Mouse (Mus musculus): ENCODE results near the gene Tada2a. TPM values are rescaled to one million over a fixed set of nuclear protein-coding genes. Genes with fewer than 3 reads are reported as not detected.

Tada2a gene
- polyA plus RNA-seq, 1 experiment from 2014 or later, result 38.8 TPM

DNA sequence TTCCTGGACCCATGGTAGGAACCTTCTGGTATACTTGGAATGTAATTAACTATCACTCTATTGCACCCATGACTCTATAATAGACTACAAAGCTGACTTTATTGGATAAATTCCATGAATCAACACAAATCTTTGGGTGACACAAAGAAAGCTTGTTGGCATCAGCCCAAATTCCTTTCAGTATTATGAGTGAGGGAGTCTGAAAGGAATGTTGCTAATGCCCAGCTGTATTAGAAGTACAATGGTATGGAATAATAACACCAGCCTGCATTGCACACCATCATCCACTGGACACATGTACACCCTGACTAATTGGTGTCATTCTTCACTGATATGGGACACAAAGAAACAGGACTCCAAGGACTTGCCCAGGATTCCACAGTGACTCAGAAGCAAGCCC, 28.2 kb downstream of the Tada2a start:
- Histone ChIP-seq H3K27ac (no peak overlapping the region), H3K9ac (no peak overlapping the region), H3K4me2 (no peak overlapping the region), H3K36me3 (ENCODE audit: poor library complexity, severe bottlenecking) (peaks cover 71% of the 10 kb centered on the region), H3K4me3 (no peak overlapping the region), H3K27me3 (no peaks in the 10 kb centered on the region), H3K9me3 (replicated peaks) (no peaks in the 10 kb centered on the region), H3K4me1 (peaks cover 13% of the 10 kb centered on the region)
- no peak for ATAC-seq

DNA sequence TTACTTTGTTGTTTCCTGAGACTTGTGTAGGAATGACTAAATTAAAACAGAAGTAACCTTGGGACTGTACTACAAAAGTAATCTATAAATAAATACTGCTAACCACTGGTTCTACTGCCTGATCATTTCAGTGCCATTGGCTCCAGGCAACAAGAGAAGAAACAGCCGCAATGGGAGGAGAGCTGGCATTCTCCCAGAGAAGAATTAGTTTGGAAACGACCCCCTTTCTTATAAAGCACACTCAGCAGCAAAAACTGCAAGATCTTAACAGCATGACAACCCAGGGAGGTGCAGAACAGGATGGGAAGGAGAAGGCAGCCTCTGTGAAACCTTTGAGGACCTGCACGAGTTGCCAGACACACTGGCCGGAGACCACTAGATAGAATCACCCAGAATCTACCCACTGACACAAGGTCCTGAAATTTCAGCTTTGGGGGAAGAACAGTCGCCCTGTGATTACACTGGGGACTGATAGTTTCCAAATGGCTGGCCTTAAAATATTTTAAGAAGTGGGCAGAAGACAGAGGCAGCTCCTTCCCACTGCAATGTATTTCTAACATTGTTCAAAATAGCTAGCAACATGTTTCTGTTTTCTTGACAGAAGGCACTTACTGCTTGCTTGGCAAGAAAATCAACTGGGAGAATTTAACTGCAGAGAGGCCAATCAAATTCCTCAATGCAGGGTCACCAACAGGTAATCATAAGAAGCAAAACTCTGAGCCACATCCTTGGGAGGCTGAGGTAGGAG, 32.0 kb downstream of the Tada2a start:
- Histone ChIP-seq H3K9ac (no peak overlapping the region), H3K4me1 (peaks cover 13% of the 10 kb centered on the region), H3K27ac (no peak overlapping the region), H3K4me3 (no peak overlapping the region), H3K36me3 (ENCODE audit: poor library complexity, severe bottlenecking) (peaks cover 57% of the 10 kb centered on the region), H3K9me3 (replicated peaks) (no peaks in the 10 kb centered on the region), H3K27me3 (no peaks in the 10 kb centered on the region), H3K4me2 (no peak overlapping the region)
- no peak for ATAC-seq
- WGBS, result 74% methylated on average over 5 of the region's 5 CpGs

DNA sequence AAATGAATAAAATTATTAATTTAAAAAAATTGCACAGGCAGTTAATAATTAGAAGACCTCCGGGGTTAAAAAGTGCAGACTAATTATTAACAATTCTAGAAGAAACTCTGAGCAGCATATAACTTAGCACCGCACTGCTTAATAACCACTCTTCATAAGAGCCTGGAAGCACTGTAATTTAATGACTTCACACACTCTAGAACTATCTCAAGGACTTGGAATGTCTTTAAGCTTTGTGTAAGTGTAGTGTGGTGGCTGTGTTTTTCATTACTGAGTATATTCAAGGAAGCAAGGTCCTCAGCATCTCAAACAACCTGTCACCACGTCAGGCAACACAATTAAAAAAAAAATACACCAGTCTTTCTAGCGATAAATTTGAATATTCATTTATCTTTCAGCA, 34.3 kb downstream of the Tada2a start:
- Histone ChIP-seq H3K4me3 (no peak overlapping the region), H3K27ac (no peak overlapping the region), H3K36me3 (ENCODE audit: poor library complexity, severe bottlenecking) (peaks cover 53% of the 10 kb centered on the region), H3K4me2 (no peak overlapping the region), H3K9ac (no peak overlapping the region), H3K9me3 (replicated peaks) (no peaks in the 10 kb centered on the region), H3K4me1 (peaks cover 3% of the 10 kb centered on the region; the same call in 1 of the 2 replicates), H3K27me3 (no peaks in the 10 kb centered on the region)
- ATAC-seq, result no peak
- WGBS, result 77% methylated on average over 4 of the region's 4 CpGs

DNA sequence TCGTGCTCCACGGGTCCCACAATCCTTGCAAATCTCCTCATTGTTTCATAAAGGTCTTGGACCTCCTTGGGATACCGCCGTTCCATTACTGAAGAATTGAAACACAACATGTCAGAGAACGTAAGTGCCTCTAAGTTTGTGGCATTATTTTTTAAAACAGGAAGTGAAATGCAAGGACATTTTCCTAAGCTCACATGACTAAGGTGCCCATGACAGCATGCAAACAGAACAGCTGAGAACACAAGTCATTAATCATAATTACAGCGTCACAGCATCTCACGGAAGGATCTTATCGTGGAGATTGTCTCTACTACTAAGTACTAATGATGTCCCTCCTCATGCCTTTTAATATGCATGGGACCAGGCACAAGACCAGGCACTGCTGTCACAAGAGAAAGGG, 38.8 kb downstream of the Tada2a start:
- Histone ChIP-seq H3K27me3 (no peaks in the 10 kb centered on the region), H3K4me1 (no peaks in the 10 kb centered on the region), H3K36me3 (ENCODE audit: poor library complexity, severe bottlenecking) (peaks cover 62% of the 10 kb centered on the region), H3K27ac (no peak overlapping the region), H3K4me2 (no peak overlapping the region), H3K4me3 (no peak overlapping the region), H3K9me3 (replicated peaks) (no peaks in the 10 kb centered on the region), H3K9ac (no peak overlapping the region)
- ATAC-seq, result no peak
- WGBS, result 89% methylated on average over 8 of the region's 8 CpGs

DNA sequence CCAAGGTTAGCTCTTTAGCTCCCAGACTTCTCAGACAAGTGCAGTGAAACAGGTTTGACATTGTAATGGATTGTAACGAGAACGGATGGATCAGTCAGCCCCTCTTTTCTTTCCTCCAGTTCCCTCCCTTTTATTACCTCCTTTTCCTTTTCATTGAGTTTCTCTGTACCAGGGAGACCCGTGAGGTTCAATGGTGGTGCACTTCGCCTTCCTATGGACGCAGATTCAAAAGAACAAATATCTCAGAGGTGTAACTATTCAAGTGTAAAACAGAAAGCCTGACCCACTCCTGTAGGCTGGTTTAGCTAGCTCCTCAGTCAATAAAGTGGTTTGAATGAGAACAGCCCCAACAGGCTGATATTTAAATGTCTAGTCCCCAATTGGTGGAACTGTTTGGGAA, 47.5 kb downstream of the Tada2a start:
- no peak overlapping the region for H3K9ac ChIP-seq
- no peak overlapping the region for H3K4me2 ChIP-seq
- no peak for ATAC-seq
- H3K27me3 ChIP-seq, result no peaks in the 10 kb centered on the region
- no peaks in the 10 kb centered on the region for H3K9me3 ChIP-seq (replicated peaks)
- H3K36me3 ChIP-seq (ENCODE audit: poor library complexity, severe bottlenecking), result peaks cover 55% of the 10 kb centered on the region
- 81% methylated on average over 5 of the region's 5 CpGs for WGBS
- H3K4me1 ChIP-seq, result 0 out of 2 replicates have a peak, but pooled peaks cover 4% of the 10 kb centered on the region
- no peak overlapping the region for H3K27ac ChIP-seq
- no peak overlapping the region for H3K4me3 ChIP-seq

DNA sequence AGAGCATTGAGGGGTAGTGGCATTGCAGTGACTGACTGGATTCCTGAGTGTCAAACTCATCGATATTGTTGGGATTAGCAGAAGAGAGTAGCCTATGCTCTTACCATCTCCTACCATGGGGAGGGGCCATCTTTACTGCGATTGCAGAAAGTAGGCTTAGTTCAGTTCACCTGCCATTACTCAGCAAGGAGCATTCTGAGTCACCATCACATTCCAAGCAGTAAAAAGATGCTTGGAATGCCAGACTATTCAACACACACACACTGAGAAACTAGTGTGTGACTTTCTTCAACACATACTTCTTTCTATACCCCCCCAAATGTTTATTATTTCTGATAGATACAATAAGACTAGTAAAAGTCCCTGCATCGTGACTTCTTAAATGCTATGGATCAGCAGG, 49.1 kb downstream of the Tada2a start:
- 93% methylated on average over 3 of the region's 3 CpGs for WGBS
- Histone ChIP-seq H3K4me3 (no peak overlapping the region), H3K4me2 (no peak overlapping the region), H3K27ac (no peak overlapping the region), H3K4me1 (0 out of 2 replicates have a peak, but pooled peaks cover 4% of the 10 kb centered on the region), H3K9me3 (replicated peaks) (no peaks in the 10 kb centered on the region), H3K9ac (no peak overlapping the region), H3K36me3 (ENCODE audit: poor library complexity, severe bottlenecking) (peaks cover 48% of the 10 kb centered on the region), H3K27me3 (no peaks in the 10 kb centered on the region)
- ATAC-seq, result no peak

DNA sequence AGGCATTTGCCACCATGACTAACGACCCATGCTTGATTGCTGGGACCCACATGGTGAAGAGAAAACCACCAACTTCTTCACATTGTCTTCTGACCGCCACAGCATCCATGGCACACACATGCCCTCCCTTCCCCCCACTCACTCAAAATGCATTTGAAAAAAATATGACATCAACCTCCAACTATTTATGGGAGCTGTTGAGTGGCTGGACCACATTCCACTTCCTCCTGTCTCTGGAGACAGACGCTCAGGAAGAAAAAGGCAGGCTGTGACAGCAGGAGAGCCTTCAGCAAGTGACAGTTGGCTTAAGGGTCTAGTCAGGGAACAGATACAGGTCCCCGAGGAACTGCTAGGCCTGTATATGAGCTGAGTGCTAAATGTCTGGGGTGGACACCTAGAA, 49.5 kb downstream of the Tada2a start:
- no peak for ATAC-seq
- Histone ChIP-seq H3K4me1 (0 out of 2 replicates have a peak, but pooled peaks cover 4% of the 10 kb centered on the region), H3K9me3 (replicated peaks) (no peaks in the 10 kb centered on the region), H3K36me3 (ENCODE audit: poor library complexity, severe bottlenecking) (peaks cover 48% of the 10 kb centered on the region), H3K9ac (no peak overlapping the region), H3K4me2 (no peak overlapping the region), H3K4me3 (no peak overlapping the region), H3K27me3 (no peaks in the 10 kb centered on the region), H3K27ac (no peak overlapping the region)
- WGBS, result 86% methylated on average over 4 of the region's 4 CpGs

DNA sequence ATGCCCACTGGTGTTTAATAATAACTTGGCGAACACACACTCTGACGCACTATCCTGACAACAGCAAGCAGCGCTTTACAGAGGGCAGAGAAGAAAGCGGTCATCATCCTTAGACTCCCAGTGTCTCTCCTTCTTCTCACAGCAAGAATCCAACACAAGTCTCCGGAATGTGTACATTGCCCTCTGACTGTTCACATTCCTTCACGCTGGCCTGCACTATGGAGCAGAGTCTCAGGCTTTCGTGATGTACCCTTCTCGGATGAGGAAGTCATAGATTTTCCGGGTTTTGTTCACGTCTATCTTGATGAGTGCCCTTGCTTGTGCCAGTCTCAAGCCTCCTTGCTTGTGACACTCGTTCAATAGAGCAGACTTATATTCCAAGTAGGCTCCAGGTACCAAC, 50.0 kb downstream of the Tada2a start:
- 91% methylated on average over 11 of the region's 11 CpGs for WGBS
- Histone ChIP-seq H3K27me3 (no peaks in the 10 kb centered on the region), H3K4me1 (0 out of 2 replicates have a peak, but pooled peaks cover 4% of the 10 kb centered on the region), H3K36me3 (ENCODE audit: poor library complexity, severe bottlenecking) (peaks cover 48% of the 10 kb centered on the region), H3K4me2 (no peak overlapping the region), H3K4me3 (no peak overlapping the region), H3K9me3 (replicated peaks) (no peaks in the 10 kb centered on the region), H3K9ac (no peak overlapping the region), H3K27ac (no peak overlapping the region)
- no peak for ATAC-seq

DNA sequence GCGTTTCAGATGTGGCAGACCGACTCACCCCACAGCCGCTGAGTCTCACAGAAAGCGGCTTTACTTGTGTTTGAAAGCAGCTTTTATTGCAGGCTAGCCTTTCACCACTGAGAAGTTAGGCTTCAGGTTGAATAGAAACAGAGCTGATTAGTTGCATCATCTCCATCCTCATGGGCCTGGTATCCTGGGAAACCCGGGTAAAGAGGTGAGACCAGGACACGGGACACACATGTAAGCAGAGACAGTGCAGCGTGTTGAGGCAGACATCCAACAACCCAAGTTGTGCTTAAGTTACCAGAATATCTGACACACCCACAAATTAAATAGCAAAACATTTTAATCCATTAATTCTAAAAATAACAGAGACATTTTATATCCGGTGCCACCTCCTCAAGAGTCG, 50.8 kb downstream of the Tada2a start:
- H3K4me2 ChIP-seq, result no peak overlapping the region
- H3K27ac ChIP-seq, result 0 out of 2 replicates have a peak overlapping the region, but pooled peaks have one; percentile 3
- no peaks in the 10 kb centered on the region for H3K27me3 ChIP-seq
- WGBS, result 81% methylated on average over 9 of the region's 9 CpGs
- no peak overlapping the region for H3K9ac ChIP-seq
- peaks cover 48% of the 10 kb centered on the region for H3K36me3 ChIP-seq (ENCODE audit: poor library complexity, severe bottlenecking)
- H3K4me1 ChIP-seq, result 0 out of 2 replicates have a peak, but pooled peaks cover 4% of the 10 kb centered on the region
- ATAC-seq, result no peak
- H3K4me3 ChIP-seq, result no peak overlapping the region
- H3K9me3 ChIP-seq (replicated peaks), result no peaks in the 10 kb centered on the region

DNA sequence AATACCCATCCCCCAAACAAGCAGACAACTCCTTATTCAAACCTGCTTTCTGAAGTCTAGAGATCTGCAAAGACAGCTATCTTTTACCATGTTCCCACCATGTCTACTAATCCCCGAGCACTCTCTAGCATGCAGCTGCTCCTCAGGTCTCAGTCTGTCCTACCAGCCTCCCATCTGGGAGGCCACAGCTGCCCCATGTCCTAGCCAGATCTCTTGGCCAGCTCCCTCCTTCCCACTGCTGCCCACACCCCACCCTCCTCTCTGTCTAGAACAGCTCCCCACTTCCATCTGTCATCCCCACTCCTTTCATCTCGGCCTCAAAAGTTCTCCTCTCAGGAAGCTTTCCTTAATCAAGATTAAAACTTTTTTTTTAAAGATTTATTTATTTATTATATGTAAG, 52.4 kb downstream of the Tada2a start:
- Histone ChIP-seq H3K27me3 (no peaks in the 10 kb centered on the region), H3K4me3 (no peak overlapping the region), H3K27ac (no peak overlapping the region), H3K4me2 (no peak overlapping the region), H3K9me3 (replicated peaks) (no peaks in the 10 kb centered on the region), H3K9ac (no peak overlapping the region), H3K36me3 (ENCODE audit: poor library complexity, severe bottlenecking) (peaks cover 36% of the 10 kb centered on the region), H3K4me1 (0 out of 2 replicates have a peak, but pooled peaks cover 11% of the 10 kb centered on the region)
- WGBS, result 84% methylated on average over 2 of the region's 2 CpGs
- no peak for ATAC-seq

DNA sequence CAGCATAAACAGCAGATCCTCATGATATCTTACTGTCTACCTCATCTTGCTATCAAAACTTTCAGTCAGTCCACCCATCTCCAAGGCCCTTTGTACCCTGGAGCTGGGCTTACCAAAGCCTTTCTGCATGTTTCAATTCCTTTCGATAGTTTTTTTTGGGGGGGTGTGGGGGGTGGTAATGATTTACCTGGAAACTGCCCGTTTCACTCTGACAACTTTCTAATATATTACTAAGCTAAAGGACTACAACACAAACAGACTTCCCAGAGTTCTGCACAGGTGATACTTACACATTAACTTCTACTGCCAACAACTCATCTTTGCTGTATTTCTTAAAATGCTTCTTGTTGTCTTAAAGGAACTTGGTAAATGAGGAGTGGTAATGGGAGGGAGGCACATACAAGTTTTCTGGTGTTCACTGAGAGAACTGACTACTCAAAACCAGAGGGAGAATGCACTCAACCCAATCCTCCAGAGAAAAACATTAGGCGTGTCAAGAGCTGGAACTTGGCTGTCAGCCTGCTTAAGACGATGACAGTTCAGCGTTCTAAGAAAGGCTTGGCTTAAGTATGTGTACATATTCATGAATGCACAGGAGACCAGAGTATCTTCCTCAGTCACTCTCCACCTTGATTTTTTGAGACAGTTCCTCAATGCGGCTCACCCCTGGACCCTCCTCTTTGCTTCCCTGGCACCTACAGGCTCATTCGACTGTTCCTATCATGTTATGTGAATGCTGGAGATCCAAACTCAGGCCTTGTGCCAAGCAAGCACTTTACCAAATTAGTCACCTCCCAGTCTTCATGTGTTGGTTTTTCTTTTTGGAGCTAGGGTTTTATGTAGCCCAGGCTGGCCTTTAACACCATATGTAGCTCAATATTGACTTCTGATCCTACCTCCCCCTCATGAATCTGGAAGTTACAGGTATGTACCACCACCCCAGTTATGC, 55.3 kb downstream of the Tada2a start:
- WGBS, result 76% methylated on average over 7 of the region's 7 CpGs

More for the DNA sequence above, 55.3 kb downstream of the Tada2a start:
- Histone ChIP-seq H3K4me3 (no peak overlapping the region), H3K36me3 (ENCODE audit: poor library complexity, severe bottlenecking) (peaks cover 10% of the 10 kb centered on the region), H3K9ac (no peak overlapping the region), H3K9me3 (replicated peaks) (no peaks in the 10 kb centered on the region), H3K4me2 (no peak overlapping the region), H3K27ac (no peak overlapping the region), H3K4me1 (0 out of 2 replicates have a peak, but pooled peaks cover 11% of the 10 kb centered on the region), H3K27me3 (peaks cover 11% of the 10 kb centered on the region; the same call in 1 of the 2 replicates)
- no peak for ATAC-seq
